Mouse (Mus musculus) CD8-positive naive resting alpha-beta T cell, adult 2 months (primary cell): ENCODE data around the gene Senp6.
A peak's percentile ranks its signal among the peaks of the same experiment; 100 is the strongest.
"Not testable (repeated sequence)": the region's sequence is repeated elsewhere in the genome, so short reads cannot be mapped to it uniquely, and the experiment has no call there.

Experiments
- DNase-seq, 2 experiments: peaks; one replicate each; pipeline ENCODE4 v3.0.0; 2022; ENCODE audit warnings: low read depth in 2 of 2, low spot score in 2 of 2

Senp6 gene

DNA sequence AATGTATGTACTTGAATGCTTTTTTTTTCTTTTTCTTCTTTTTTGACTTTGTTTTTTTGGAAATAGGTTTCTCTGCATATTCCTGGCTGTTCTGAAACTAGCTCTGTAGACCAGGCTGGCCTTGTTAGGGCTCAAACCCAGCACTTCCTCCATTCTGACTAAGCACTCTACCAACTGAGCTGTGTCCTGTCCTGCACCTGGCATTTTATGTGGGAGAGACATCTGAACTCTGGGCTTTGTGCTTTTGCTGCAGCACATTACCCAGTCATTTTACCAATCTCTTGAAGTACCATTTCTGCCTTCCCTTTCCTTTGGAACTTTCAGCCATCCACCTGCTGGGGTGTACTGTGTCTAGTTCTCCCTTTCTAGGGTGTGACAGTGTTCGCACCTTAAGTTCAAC is 7.4 kb downstream of the Senp6 start:
- DNase-seq, result no peak

DNA sequence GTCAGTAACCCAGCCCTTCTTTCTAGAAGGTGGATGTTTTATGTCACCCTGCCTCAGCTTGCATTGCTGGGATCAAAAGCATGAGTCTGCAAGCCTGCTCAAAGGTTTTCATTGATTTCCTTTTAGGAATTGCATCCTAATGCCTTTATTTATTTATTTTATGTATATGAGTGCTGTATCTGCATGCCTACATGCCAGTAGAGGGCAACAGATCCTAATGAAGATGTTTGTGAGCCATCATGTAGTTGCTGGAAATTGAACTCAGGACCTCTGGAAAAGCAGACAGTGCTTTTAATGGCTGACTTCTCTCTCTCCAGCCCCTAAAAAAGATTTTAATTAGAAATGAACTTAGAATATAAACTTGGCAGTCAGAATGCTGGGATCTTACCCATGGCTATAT is 8.2 kb downstream of the Senp6 start:
- no peak for DNase-seq

DNA sequence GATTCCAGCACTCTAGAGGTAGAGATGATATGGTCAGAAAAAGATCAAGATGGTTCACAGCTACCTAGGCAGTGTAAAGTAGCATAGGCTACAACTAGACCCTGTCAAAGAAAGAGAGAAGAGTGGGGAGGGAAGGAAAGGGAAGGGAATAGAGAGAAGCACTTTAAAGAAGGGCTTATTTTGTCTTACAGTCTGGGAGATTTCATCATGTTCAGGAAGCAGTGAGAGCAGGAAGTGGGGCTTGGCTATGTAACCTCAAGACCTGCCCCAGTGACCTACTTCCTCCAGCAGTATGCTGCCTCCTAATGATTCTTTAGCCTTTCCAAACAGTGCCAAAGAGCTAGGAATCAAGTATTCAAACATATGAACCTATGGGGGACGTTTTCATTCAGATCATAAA is 14.2 kb downstream of the Senp6 start:
- DNase-seq, result peak in 1 of 2 experiments; percentile 26

DNA sequence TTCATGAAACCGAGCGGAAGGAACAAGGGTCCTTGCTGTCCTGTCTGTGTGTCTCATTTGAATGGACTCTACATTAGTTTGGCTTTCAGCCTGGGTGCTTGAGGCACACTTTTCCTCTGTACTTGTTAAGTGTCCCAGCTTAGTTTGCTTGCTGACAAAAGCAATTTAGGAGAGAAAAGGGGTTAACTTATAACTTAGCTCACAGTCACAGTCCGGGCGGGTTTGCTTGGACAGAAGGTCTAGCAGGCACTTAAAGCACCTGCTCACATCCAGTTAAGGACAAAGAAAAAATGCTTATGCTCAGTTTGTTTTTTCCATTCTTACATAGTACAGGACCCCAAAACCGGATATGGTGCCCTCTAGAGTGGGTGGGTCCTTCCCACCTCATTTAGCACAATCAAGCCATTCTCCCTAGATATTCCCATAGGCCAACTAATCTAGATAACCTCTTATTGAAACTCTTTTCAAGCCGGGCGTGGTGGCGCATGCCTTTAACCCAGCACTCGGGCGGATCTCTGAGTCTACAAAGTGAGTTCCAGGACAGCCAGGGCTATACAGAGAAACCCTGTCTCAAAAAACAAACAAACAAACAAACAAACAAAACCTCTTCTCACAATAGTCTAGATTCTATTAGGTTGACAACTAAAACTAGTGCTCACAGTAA is 17.9 kb downstream of the Senp6 start:
- DNase-seq, result no peak

DNA sequence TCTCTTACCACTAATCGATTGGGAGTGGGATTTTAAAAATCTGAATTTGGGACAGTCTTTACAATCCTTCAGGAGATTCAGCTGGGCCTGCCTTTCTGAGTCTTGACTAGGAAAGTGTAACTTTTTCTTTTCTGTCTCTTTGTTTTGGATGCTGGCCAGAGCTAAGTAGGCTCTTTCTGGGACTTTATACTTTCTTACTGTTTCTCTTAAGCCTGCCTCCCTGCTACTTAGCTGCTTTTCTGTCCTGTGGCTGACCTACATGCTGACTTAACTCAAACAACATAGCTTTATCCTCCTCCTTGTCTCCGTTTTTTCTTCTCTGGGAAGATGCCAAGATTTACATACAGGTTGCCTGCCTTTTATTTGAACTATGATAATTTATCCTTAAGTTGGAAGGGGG is 19.0 kb downstream of the Senp6 start:
- DNase-seq, result no peak

DNA sequence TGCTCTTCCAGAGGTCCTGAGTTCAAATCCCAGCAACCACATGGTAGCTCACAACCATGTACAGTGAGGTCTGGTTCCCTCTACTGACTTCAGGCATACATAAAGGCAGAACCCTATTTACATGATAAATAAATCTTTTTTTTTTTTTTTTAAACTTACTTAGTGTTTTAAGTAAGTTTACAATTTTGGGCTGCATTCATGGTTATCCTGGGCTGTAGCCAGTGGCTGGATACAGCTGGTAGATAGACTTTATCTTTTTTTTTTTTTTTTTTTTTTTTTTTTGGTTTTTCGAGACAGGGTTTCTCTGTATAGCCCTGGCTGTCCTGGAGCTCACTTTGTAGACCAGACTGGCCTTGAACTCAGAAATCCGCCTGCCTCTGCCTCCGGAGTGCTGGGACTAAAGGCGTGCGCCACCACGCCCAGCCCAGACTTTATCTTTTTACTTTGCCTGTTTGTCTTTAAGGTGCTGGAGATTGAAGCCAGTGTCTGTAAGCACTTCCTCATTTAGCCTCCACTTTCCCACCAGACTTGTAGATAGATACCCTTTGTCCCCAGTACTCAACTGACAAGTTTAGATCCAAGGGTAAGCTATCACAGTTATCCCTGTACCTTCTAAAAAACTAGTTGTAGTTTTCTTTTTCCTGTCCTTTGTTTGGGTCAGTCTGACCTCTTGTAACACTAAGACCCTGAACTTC is 19.7 kb downstream of the Senp6 start:
- DNase-seq, result not testable (repeated sequence)

DNA sequence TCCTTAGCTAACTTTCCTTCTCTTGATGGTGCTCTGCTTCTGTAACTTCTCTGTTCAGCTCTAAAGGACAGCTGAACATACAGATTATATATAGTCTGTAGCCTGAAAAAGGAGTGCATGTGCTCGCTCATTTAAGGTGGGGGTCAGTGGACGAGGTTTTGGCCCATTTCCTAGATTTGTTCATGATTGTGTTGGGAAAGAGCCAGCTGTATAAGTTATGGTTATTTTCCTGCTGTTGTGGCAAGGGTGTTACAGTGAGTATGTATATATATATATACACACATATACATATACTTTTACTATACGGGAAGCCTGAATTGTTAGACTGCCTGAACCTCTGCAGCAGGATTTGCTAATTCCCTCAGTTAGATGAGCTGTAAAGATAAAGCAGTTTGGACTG is 22.7 kb downstream of the Senp6 start:
- no peak for DNase-seq

DNA sequence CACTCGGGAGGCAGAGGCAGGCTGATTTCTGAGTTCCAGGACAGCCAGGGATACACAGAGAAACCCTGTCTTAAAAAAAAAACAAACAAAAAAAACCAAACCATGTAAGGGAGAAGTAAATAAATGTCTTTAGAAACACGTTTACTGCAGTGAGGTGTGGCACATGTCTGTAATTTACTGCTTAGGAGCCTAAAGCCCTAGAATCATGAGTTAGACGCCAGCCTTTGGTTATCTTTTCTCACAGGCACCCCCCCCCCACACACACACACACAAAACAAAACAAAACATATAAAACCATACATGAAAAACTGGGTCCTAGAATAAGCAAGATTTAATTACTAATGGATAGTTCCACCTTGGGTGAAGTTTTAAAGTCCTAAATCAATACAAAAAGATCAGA is 29.6 kb downstream of the Senp6 start:
- no peak for DNase-seq

DNA sequence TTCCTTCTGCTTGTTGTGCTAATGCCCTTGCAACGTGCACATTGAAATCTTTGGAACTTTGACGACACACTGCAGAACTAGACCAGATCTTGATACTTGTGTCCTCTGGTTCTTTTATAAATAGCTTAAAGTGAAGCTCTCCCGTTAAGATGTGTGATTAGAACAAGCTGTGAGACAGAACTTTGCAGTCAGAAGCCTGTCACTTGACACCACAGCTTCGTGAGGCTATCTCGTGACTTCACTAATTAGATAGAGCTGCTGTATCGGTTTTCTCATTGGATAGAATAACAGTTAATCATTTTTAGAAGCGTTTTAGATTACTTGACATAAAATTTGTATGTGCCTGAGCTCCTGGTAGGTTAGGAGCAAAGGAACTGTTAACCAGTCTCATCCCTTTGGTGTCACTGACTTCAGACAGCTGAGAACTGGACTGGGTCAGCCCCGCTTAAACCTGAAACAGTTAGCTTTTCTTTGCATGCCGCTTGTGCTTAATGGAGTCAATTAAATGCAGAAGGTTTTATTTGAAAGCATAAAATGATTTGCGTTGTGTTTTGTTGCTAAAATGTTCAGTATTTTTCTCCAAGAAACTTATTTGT is 79.4 kb downstream of the Senp6 start:
- DNase-seq, result no peak

DNA sequence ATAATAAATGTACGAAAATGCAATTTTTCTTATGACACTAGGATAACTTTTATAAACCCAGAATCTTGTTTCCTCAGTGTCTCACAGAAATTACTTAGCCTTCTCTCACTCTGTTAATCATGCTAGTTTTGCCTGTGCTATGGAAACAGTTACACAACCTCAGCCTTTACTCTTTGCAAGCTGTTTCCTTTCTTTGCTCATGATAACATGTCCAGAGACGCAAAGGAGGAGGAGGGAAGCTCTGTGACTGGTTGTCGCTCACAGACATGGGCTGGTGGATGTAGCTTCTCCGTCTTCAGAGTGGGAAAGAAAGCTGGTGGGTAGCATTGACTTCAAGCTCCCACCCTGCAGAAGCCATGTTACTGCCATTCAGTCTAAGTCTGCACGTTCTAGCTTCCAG is 82.9 kb downstream of the Senp6 start:
- no peak for DNase-seq

DNA sequence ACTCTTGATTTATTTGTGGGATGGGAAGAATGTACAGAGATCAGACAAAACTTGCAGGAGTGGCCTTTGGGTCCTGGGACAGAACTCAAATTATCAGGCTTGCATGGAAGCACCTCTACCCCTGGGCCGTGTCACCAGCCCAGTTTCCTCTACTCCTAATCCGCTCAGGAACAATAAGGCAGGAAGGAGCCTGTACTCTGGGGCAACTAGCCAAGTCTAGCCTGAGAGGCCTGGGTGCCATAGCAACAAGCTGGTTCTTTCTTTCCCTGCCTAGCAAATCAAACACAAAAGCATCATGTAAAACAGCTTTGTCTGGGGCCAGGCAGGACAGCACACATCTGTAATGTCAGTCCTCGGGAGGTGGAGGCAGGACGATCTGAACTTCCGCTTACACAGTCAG is 88.6 kb downstream of the Senp6 start:
- no peak for DNase-seq

DNA sequence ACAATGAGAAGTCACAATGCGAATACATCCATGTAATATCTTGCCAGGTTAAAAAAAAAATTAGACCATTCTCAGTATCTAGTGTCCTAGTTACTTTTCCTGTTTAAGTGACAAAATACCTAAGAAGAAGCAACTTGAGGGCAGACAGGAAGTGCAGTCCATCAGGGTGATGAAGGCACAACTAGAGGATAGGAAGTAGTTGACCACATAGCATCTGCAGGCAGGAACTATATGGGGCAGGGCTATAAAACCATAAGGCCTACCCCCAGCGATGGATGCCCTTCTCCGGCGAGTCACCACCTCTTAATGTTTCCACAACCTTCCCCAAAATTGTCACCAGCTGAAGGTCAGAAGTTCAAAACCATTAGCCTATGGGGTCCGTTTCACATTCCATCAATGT is 90.1 kb downstream of the Senp6 start:
- no peak for DNase-seq

DNA sequence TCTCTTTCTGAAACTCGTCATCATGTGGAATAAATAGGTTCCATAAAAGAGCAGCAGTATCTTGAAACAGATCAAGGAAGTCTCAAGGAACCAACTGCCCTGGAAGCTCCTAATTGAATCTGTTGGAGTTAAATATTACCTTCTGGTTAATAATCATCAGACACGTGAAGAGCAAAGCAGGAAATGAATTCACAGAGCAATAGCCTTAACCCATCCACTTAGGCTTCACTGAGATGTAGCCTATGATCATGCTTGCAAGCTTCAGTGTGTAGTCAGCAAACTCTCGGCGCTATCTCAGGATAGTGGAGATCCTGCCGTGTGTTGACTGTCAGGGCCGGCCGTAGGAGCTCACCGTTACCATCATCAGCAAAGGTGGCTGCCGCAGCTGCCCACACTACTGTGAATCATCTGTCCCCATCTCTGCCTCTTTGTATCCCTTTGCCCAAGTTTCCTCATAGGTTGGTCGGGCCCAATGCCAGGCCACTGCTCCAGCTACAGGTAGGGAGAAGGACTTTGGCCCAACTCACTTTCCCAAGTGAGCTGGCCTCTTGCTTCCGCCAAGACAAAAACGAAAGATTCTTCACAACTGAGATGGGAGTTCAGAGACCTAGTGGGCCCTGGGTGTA is 91.2 kb downstream of the Senp6 start:
- no peak for DNase-seq

DNA sequence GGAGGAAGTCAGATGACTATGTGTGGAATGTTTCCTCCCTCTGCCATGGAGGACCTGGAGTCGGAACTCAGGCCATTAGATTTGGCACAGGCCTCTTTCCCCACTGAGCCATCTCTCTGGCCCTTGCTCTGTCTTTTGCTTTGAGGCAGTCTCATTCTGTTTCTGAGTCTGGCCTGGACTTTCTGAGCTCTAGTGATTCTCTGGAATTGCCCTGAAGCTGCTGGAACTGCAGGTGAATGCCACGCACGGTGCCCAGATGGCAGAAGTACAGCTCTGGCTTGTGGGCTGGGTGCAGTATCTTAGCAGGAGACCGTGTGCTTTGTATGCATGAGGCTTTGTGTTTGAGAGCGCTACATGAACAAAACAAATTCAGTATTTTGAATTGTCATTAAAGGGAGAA is 92.2 kb downstream of the Senp6 start:
- no peak for DNase-seq

DNA sequence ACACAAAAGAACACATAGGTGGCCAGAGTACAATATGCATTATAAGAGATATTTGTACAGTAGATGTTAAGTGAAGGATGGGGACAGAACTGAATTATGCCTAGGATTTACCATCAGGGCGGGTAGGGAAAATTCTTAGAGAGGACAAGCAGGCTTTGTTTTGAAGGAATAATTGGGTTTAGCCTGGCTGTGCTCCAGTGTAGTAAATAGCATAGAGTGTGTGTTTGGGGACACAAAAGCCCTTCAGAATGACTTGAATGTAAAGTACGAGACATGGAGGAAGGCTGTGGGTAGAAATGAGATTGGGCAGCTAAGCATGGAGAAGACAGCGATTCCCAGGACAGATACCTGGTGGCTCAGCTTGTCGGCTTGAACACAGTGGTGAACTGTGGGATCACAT is 94.7 kb downstream of the Senp6 start:
- no peak for DNase-seq

DNA sequence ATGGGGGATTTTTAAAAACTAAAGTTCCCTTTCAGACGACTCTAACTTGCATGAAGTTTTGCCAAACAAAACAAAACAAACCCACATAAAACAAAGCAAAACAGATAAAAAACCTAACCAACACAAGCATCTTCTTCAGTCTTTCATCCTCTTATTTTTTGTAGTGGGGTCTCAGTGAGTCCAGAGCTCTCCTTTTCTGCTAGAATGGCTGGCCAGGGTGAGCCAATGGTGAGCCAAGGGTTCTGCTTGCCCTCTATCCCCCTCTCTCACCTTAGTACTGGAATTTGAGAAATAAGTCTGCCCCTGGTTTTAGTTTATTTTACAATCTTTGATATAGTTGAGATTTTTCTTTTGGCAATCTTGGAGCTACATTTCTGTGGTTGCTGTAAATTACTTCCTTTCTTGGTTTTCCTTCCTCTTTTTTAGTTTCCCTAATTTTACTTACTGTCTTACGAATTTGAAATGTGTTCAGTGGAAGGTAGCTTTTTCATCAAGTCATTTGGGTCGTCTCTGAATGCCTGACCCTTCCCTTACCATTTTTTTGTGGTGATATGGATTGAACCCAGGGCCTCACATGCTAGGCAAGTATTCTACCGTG is 96.5 kb downstream of the Senp6 start:
- no peak for DNase-seq

DNA sequence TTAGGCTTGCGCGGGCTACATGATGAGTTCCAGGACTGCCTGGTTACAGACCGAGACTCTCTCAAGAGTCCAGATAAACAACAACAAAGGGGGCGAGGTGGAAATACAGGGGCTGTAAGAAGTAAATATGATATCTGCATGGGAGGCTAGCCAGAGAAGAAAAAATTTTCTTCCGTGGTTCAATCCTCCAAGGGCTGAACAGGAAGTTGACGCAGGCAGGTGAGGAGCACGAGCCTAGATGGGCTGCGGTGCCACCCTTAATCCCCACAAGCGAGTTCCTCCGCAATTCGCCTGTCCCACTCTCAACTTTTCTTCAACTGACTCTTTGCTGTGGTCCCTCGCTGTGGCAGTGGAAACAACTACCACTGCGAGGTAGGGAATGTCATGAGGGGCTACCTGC is 97.5 kb downstream of the Senp6 start:
- DNase-seq, result no peak

DNA sequence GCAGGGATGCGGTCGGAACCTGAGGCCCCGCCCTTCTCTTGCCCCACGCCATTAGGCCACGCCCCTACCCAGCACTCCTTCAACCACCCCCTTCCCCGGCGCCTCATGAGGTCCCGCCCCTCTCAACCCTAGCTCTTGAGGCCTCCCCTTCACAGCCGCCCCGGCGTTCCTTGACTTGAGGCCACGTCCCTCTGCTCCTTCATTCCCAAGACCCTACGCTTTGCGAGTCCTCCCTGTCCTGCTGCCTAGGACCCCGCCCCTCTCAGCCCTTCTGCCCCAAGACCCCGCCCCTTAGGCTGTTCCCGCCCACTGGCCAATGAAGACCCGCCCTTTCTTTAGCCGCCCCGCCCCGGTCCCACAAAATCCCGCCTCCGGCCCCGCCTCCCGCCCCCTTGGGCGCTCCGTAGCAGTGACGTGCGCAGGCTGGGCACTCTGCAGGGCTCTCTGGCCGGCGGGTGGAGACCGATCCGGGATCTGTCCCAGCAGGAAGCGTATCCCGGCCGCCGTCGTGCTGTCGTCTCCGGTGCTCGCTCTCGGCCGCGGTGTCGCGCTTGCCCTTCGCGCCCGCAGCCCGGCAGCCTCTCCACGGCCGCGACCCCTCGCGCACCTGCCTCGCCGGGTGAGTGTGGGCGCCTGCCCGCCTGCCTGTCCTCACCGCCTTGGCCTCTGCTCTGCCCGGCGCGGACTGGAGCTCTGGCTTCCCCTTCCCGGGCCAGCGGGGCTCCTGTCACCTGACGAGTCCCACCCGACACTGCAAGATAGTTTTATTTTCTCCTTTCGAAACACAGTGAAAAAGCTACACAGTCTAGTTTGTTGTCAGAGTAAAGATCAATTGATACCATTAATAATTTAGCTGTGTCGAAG is 98.1 kb downstream of the Senp6 start, which contains the start of gene Myo6:
Gene Myo6, plus strand, starts transcription at position 421 of the 864 bp plus-strand sequence.
- DNase-seq, result peak; percentile 64 to 78

DNA sequence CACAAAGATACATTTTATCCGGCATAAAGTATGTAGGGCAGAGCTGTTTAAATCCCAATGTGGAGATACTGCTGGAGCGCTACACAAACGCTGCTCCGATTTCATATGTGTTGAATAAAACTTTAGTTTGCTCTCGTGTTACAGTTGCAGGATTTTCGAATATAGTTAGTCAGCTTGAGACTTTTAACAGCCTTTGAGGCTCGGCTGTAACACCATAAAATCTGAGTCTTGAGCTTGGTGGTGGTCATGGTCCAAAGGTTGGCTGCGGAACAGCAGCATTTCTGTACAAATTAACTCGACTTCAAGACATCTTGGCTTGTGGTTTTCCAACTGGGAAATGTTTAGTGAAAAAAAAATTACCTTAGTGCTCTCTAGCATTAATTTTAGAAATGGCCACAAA is 99.0 kb downstream of the Senp6 start:
- DNase-seq, result no peak

DNA sequence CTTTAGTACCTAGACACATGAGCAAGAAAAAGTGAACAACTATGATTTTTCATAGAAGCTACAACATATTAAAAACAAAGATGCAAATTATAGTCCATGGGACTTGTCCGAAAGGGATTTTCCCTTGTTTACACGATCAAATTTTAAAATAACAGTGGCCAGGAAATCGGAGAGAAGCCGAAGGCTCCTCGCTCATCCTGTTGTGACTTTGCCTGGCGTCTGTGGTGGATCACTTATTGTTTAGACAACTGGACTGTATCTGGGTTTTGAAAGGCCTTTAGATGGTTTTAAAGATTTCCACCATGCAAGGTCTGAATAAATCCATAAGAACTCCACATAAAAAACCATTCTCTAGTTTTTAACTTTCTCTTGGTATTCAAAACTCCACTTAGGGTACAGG is 99.7 kb downstream of the Senp6 start:
- no peak for DNase-seq

DNA sequence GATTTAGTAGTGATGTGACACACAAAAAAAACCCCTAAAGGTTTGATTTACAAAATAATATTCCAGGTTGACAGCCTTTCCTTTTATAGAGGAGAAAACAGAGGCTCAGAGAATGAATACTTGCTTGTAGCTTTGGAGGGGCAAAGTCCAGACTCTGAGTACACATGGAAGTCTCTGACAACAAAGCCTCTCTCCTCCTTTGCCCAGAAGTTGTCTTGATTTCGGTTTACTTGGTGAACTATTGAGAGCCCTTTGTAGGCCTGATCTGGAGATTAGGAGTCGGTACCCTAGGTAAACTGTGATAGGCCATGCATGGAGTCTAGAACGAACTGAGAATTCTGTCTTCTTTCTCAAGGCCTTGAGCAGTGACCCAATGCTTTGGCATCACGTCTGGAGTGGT is 100.4 kb downstream of the Senp6 start:
- no peak for DNase-seq
